Mouse (Mus musculus): ENCODE measurements around the gene Mip.
"Not testable (repeated sequence)": the region's sequence is repeated elsewhere in the genome, so short reads cannot be mapped to it uniquely, and the experiment has no call there.

Mip gene

GRCm38 (mm10) chr10:128211390-128212108 lies 14.1 kb upstream of the Mip start, which contains the start of gene Spryd4:
Spryd4 (minus strand) TSS chr10:128211807.
- peak; percentile 87 for DNase-seq (ENCODE audit: low spot score)

- DNase-seq (ENCODE audit: low spot score) = no peak
Observed at GRCm38 (mm10) chr10:128212148-128212547, 13.5 kb upstream of the Mip start.

- DNase-seq (ENCODE audit: low spot score) = peak; percentile 80
Observed at GRCm38 (mm10) chr10:128212871-128213323, 12.7 kb upstream of the Mip start.

GRCm38 (mm10) chr10:128214112-128214511 lies 11.5 kb upstream of the Mip start:
- not testable (repeated sequence) for DNase-seq (ENCODE audit: low spot score)

- DNase-seq (ENCODE audit: low spot score) = no peak
Observed at GRCm38 (mm10) chr10:128214981-128215380, 10.7 kb upstream of the Mip start.

- DNase-seq (ENCODE audit: low spot score) = no peak
Observed at GRCm38 (mm10) chr10:128218387-128219117, 7.1 kb upstream of the Mip start.

GRCm38 (mm10) chr10:128221533-128222286 lies 3.9 kb upstream of the Mip start:
- no peak for DNase-seq (ENCODE audit: low spot score)

GRCm38 (mm10) chr10:128225064-128225463 lies 574 bp upstream of the Mip start:
- DNase-seq (ENCODE audit: low spot score) = no peak

- DNase-seq (ENCODE audit: low spot score) = no peak
Observed at GRCm38 (mm10) chr10:128227592-128227991, 2.0 kb downstream of the Mip start.

- DNase-seq (ENCODE audit: low spot score) = no peak
Observed at GRCm38 (mm10) chr10:128228009-128228408, 2.4 kb downstream of the Mip start.

GRCm38 (mm10) chr10:128230582-128230981 lies 4.9 kb downstream of the Mip start:
- DNase-seq (ENCODE audit: low spot score) = no peak

GRCm38 (mm10) chr10:128231146-128231545 lies 5.5 kb downstream of the Mip start:
- no peak for DNase-seq (ENCODE audit: low spot score)

GRCm38 (mm10) chr10:128231697-128232419 lies 6.2 kb downstream of the Mip start, which contains the start of gene Timeless:
Timeless (plus strand) TSS chr10:128232065.
- DNase-seq (ENCODE audit: low spot score) = peak; percentile 80

GRCm38 (mm10) chr10:128232420-128232985 lies 6.9 kb downstream of the Mip start:
- DNase-seq (ENCODE audit: low spot score) = peak; percentile 85

- DNase-seq (ENCODE audit: low spot score) = no peak
Observed at GRCm38 (mm10) chr10:128236321-128236720, 10.7 kb downstream of the Mip start.

GRCm38 (mm10) chr10:128237807-128238480 lies 12.3 kb downstream of the Mip start:
- no peak for DNase-seq (ENCODE audit: low spot score)

GRCm38 (mm10) chr10:128239140-128239539 lies 13.5 kb downstream of the Mip start:
- DNase-seq (ENCODE audit: low spot score) = no peak

GRCm38 (mm10) chr10:128240131-128240530 lies 14.5 kb downstream of the Mip start:
- DNase-seq (ENCODE audit: low spot score) = no peak

- no peak for DNase-seq (ENCODE audit: low spot score)
Observed at GRCm38 (mm10) chr10:128243252-128243651, 17.6 kb downstream of the Mip start.

- no peak for DNase-seq (ENCODE audit: low spot score)
Observed at GRCm38 (mm10) chr10:128244121-128244520, 18.5 kb downstream of the Mip start.
